Mouse (Mus musculus): ENCODE measurements at regions not wholly inside any gene's neighbourhood (a gene's known extent, or its start where the extent isn't known, plus 50 kb on each side); places are given as distances from the start of the nearest gene placed in this dataset.

GRCm38 (mm10) chr3:50605750-50606149, 162.3 kb upstream of the Slc7a11 start:
- H3K27ac ChIP-seq (ENCODE audit: insufficient read depth, low read depth, low read length, poor library complexity, severe bottlenecking): no peak overlapping the region
- H3K4me1 ChIP-seq (ENCODE audit: control insufficient read depth in 2 of 2, insufficient read depth in 2 of 2, low read length in 2 of 2, poor library complexity in 1 of 2): no peaks in the 10 kb centered on the region
- no peaks in the 10 kb centered on the region for H3K9me3 ChIP-seq (ENCODE audit: control insufficient read depth, insufficient read depth, low read depth, low read length)
- in situ Hi-C loops (cut with MboI; ENCODE audit: low sequenced_read_pairs in 2 of 2, unreplicated experiment in 2 of 2): no loop called here
- no peak overlapping the region for H3K4me3 ChIP-seq (ENCODE audit: insufficient read depth in 1 of 2, low read depth in 1 of 2, low read length in 2 of 2, poor library complexity in 1 of 2, severe bottlenecking in 1 of 2)
- H3K9ac ChIP-seq (ENCODE audit: insufficient read depth, low read depth, low read length, poor library complexity, severe bottlenecking): no peak overlapping the region
- H3K36me3 ChIP-seq (ENCODE audit: control insufficient read depth, insufficient read depth, low read length, poor library complexity, severe bottlenecking): no peaks in the 10 kb centered on the region
- TF ChIP-seq HCFC1 (IDR thresholded peaks at IDR 0.05; ENCODE audit: borderline replicate concordance, insufficient read depth, low read length) (no peak), ZC3H11A (IDR thresholded peaks at IDR 0.05; ENCODE audit: borderline replicate concordance, low read depth, low read length) (no peak), CHD2 (IDR thresholded peaks at IDR 0.05; ENCODE audit: low read depth, low read length) (no peak), MAFK (IDR thresholded peaks at IDR 0.05; ENCODE audit: insufficient read depth, low read depth, low read length) (no peak), ZNF384 (IDR thresholded peaks at IDR 0.05; ENCODE audit: low read depth, low read length) (no peak)
- no peak for DNase-seq (ENCODE audit: low read depth, low spot score)

GRCm38 (mm10) chr3:50603182-50603581, 159.8 kb upstream of the Slc7a11 start:
- Histone ChIP-seq H3K4me1 (ENCODE audit: control insufficient read depth in 2 of 2, insufficient read depth in 2 of 2, low read length in 2 of 2, poor library complexity in 1 of 2) (no peaks in the 10 kb centered on the region), H3K9ac (ENCODE audit: insufficient read depth, low read depth, low read length, poor library complexity, severe bottlenecking) (no peak overlapping the region), H3K4me3 (ENCODE audit: insufficient read depth in 1 of 2, low read depth in 1 of 2, low read length in 2 of 2, poor library complexity in 1 of 2, severe bottlenecking in 1 of 2) (no peak overlapping the region), H3K36me3 (ENCODE audit: control insufficient read depth, insufficient read depth, low read length, poor library complexity, severe bottlenecking) (no peaks in the 10 kb centered on the region), H3K9me3 (ENCODE audit: control insufficient read depth, insufficient read depth, low read depth, low read length) (no peaks in the 10 kb centered on the region), H3K27ac (ENCODE audit: insufficient read depth, low read depth, low read length, poor library complexity, severe bottlenecking) (no peak overlapping the region)
- no peak for DNase-seq (ENCODE audit: low read depth, low spot score)
- in situ Hi-C loops (cut with MboI; ENCODE audit: low sequenced_read_pairs in 2 of 2, unreplicated experiment in 2 of 2): no loop called here
- TF ChIP-seq ZC3H11A (IDR thresholded peaks at IDR 0.05; ENCODE audit: borderline replicate concordance, low read depth, low read length): no peak
- no peak for TF ChIP-seq MAFK (IDR thresholded peaks at IDR 0.05; ENCODE audit: insufficient read depth, low read depth, low read length)
- TF ChIP-seq HCFC1 (IDR thresholded peaks at IDR 0.05; ENCODE audit: borderline replicate concordance, insufficient read depth, low read length): no peak
- TF ChIP-seq ZNF384 (IDR thresholded peaks at IDR 0.05; ENCODE audit: low read depth, low read length): no peak
- TF ChIP-seq CHD2 (IDR thresholded peaks at IDR 0.05; ENCODE audit: low read depth, low read length): no peak

- Histone ChIP-seq H3K4me3 (ENCODE audit: insufficient read depth in 1 of 2, low read depth in 1 of 2, low read length in 2 of 2, poor library complexity in 1 of 2, severe bottlenecking in 1 of 2) (no peak overlapping the region), H3K36me3 (ENCODE audit: control insufficient read depth, insufficient read depth, low read length, poor library complexity, severe bottlenecking) (no peaks in the 10 kb centered on the region), H3K27ac (ENCODE audit: insufficient read depth, low read depth, low read length, poor library complexity, severe bottlenecking) (no peak overlapping the region), H3K4me1 (ENCODE audit: control insufficient read depth in 2 of 2, insufficient read depth in 2 of 2, low read length in 2 of 2, poor library complexity in 1 of 2) (no peaks in the 10 kb centered on the region), H3K9me3 (ENCODE audit: control insufficient read depth, insufficient read depth, low read depth, low read length) (no peaks in the 10 kb centered on the region), H3K9ac (ENCODE audit: insufficient read depth, low read depth, low read length, poor library complexity, severe bottlenecking) (no peak overlapping the region)
- no peak for TF ChIP-seq HCFC1 (IDR thresholded peaks at IDR 0.05; ENCODE audit: borderline replicate concordance, insufficient read depth, low read length)
- TF ChIP-seq ZNF384 (IDR thresholded peaks at IDR 0.05; ENCODE audit: low read depth, low read length): no peak
- TF ChIP-seq CHD2 (IDR thresholded peaks at IDR 0.05; ENCODE audit: low read depth, low read length): no peak
- no peak for TF ChIP-seq ZC3H11A (IDR thresholded peaks at IDR 0.05; ENCODE audit: borderline replicate concordance, low read depth, low read length)
- TF ChIP-seq MAFK (IDR thresholded peaks at IDR 0.05; ENCODE audit: insufficient read depth, low read depth, low read length): peak; percentile 52; the same call in 1 of the 2 replicates
- in situ Hi-C loops (cut with MboI; ENCODE audit: low sequenced_read_pairs in 2 of 2, unreplicated experiment in 2 of 2): no loop called here
- peak; percentile 16 for DNase-seq (ENCODE audit: low read depth, low spot score)
Observed at GRCm38 (mm10) chr3:50595732-50596131, 152.3 kb upstream of the Slc7a11 start.

- Histone ChIP-seq H3K27ac (ENCODE audit: insufficient read depth, low read depth, low read length, poor library complexity, severe bottlenecking) (no peak overlapping the region), H3K9me3 (ENCODE audit: control insufficient read depth, insufficient read depth, low read depth, low read length) (no peaks in the 10 kb centered on the region), H3K4me3 (ENCODE audit: insufficient read depth in 1 of 2, low read depth in 1 of 2, low read length in 2 of 2, poor library complexity in 1 of 2, severe bottlenecking in 1 of 2) (no peak overlapping the region), H3K9ac (ENCODE audit: insufficient read depth, low read depth, low read length, poor library complexity, severe bottlenecking) (no peak overlapping the region), H3K4me1 (ENCODE audit: control insufficient read depth in 2 of 2, insufficient read depth in 2 of 2, low read length in 2 of 2, poor library complexity in 1 of 2) (no peaks in the 10 kb centered on the region), H3K36me3 (ENCODE audit: control insufficient read depth, insufficient read depth, low read length, poor library complexity, severe bottlenecking) (no peaks in the 10 kb centered on the region)
- no peak for DNase-seq (ENCODE audit: low read depth, low spot score)
- in situ Hi-C loops (cut with MboI; ENCODE audit: low sequenced_read_pairs in 2 of 2, unreplicated experiment in 2 of 2): no loop called here
- no peak for TF ChIP-seq CHD2 (IDR thresholded peaks at IDR 0.05; ENCODE audit: low read depth, low read length)
- TF ChIP-seq HCFC1 (IDR thresholded peaks at IDR 0.05; ENCODE audit: borderline replicate concordance, insufficient read depth, low read length): no peak
- no peak for TF ChIP-seq ZC3H11A (IDR thresholded peaks at IDR 0.05; ENCODE audit: borderline replicate concordance, low read depth, low read length)
- TF ChIP-seq ZNF384 (IDR thresholded peaks at IDR 0.05; ENCODE audit: low read depth, low read length): no peak
- TF ChIP-seq MAFK (IDR thresholded peaks at IDR 0.05; ENCODE audit: insufficient read depth, low read depth, low read length): no peak
Observed at GRCm38 (mm10) chr3:50584323-50584722, 140.9 kb upstream of the Slc7a11 start.

GRCm38 (mm10) chr3:50583475-50583874, 140.1 kb upstream of the Slc7a11 start:
- no peaks in the 10 kb centered on the region for H3K36me3 ChIP-seq (ENCODE audit: control insufficient read depth, insufficient read depth, low read length, poor library complexity, severe bottlenecking)
- TF ChIP-seq CHD2 (IDR thresholded peaks at IDR 0.05; ENCODE audit: low read depth, low read length) (no peak), ZNF384 (IDR thresholded peaks at IDR 0.05; ENCODE audit: low read depth, low read length) (no peak), ZC3H11A (IDR thresholded peaks at IDR 0.05; ENCODE audit: borderline replicate concordance, low read depth, low read length) (no peak), HCFC1 (IDR thresholded peaks at IDR 0.05; ENCODE audit: borderline replicate concordance, insufficient read depth, low read length) (no peak), MAFK (IDR thresholded peaks at IDR 0.05; ENCODE audit: insufficient read depth, low read depth, low read length) (no peak)
- no peak overlapping the region for H3K27ac ChIP-seq (ENCODE audit: insufficient read depth, low read depth, low read length, poor library complexity, severe bottlenecking)
- in situ Hi-C loops (cut with MboI; ENCODE audit: low sequenced_read_pairs in 2 of 2, unreplicated experiment in 2 of 2): no loop called here
- no peak overlapping the region for H3K9ac ChIP-seq (ENCODE audit: insufficient read depth, low read depth, low read length, poor library complexity, severe bottlenecking)
- H3K4me3 ChIP-seq (ENCODE audit: insufficient read depth in 1 of 2, low read depth in 1 of 2, low read length in 2 of 2, poor library complexity in 1 of 2, severe bottlenecking in 1 of 2): no peak overlapping the region
- no peak for DNase-seq (ENCODE audit: low read depth, low spot score)
- no peaks in the 10 kb centered on the region for H3K9me3 ChIP-seq (ENCODE audit: control insufficient read depth, insufficient read depth, low read depth, low read length)
- no peaks in the 10 kb centered on the region for H3K4me1 ChIP-seq (ENCODE audit: control insufficient read depth in 2 of 2, insufficient read depth in 2 of 2, low read length in 2 of 2, poor library complexity in 1 of 2)

Measured in ES-E14 (cell line).